Mouse (Mus musculus) stomach, postnatal 0 days (tissue): ENCODE measurements at regions not wholly inside any gene's neighbourhood (a gene's known extent, or its start where the extent isn't known, plus 50 kb on each side); places are given as distances from the start of the nearest gene placed in this dataset.

Experiments used
- CTCF ChIP-seq: IDR thresholded peaks from 2 replicates; pipeline ENCODE4 v1.5.1; 2016; ENCODE audit warnings: antibody characterized with exemption, low read depth, mild to moderate bottlenecking, moderate library complexity
- EP300 ChIP-seq: optimal IDR thresholded peaks from 2 replicates; pipeline ENCODE3; 2016; ENCODE audit warnings: antibody characterized with exemption

- no peak for TF ChIP-seq EP300
- TF ChIP-seq CTCF, result peak; percentile 85
Measured at GRCm38 (mm10) chr7:116608350-116609085, 104.3 kb downstream of the Nucb2 start.
